Mouse (Mus musculus) midbrain, postnatal 0 days (tissue): Measurements from ENCODE around the gene Mpzl2. TPM values are rescaled to one million over a fixed set of nuclear protein-coding genes. Genes with fewer than 3 reads are reported as not detected.
A peak's percentile ranks its signal among the peaks of the same experiment; 100 is the strongest.

ENCODE experiments used
- ATAC-seq: fragments of 200-750 bp; cut with Nextera tagmentation; 2 replicates; pipeline ENCODE4 v1.8.0; 2017; ENCODE audit warnings: moderate number of reproducible peaks, mild to moderate bottlenecking, moderate TSS enrichment, moderate library complexity; ENCODE audit not compliant: low FRiP score
- DNase-seq: peaks from one replicate; pipeline ENCODE4 v3.0.0-alpha.2; 2015; ENCODE audit warnings: low spot score
- H3K27ac ChIP-seq: fragments of 300-500 bp; sonication (generic); 2 replicates; pipeline ENCODE4 v1.5.1; 2014; ENCODE audit warnings: low read depth, mild to moderate bottlenecking, low read length, mixed read lengths
- H3K27me3 ChIP-seq: fragments of 300-500 bp; sonication (generic); 2 replicates; pipeline ENCODE4 v1.6.1; 2014; ENCODE audit warnings: low read length, control low read depth, mixed read lengths; ENCODE audit not compliant: insufficient read depth
- H3K36me3 ChIP-seq: fragments of 300-500 bp; sonication (generic); 2 replicates; pipeline ENCODE4 v1.6.1; 2014; ENCODE audit warnings: low read length, control low read depth, mixed read lengths; ENCODE audit not compliant: insufficient read depth
- H3K4me1 ChIP-seq: fragments of 300-500 bp; sonication (generic); 2 replicates; pipeline ENCODE4 v1.6.1; 2014; ENCODE audit warnings: mild to moderate bottlenecking, control low read depth, antibody characterized with exemption, low read length, mixed read lengths; ENCODE audit not compliant: insufficient read depth
- H3K4me2 ChIP-seq: fragments of 300-500 bp; sonication (generic); 2 replicates; pipeline ENCODE4 v1.6.1; 2014; ENCODE audit warnings: low read depth, mild to moderate bottlenecking, low read length, mixed read lengths; ENCODE audit not compliant: poor library complexity, severe bottlenecking
- H3K4me3 ChIP-seq: fragments of 300-500 bp; sonication (generic); 2 replicates; pipeline ENCODE4 v1.5.1; 2014; ENCODE audit warnings: low read depth, mild to moderate bottlenecking, low read length, moderate library complexity
- H3K9ac ChIP-seq: fragments of 300-500 bp; sonication (generic); replicated peaks from 2 replicates; pipeline ENCODE4 v1.6.1; 2014; ENCODE audit warnings: mild to moderate bottlenecking, low read length, moderate library complexity, mixed read lengths; ENCODE audit not compliant: poor library complexity, severe bottlenecking
- H3K9me3 ChIP-seq: fragments of 300-500 bp; sonication (generic); 2 replicates; pipeline ENCODE4 v1.6.1; 2016; ENCODE audit warnings: low read length, control low read depth
- CTCF ChIP-seq: IDR thresholded peaks from 2 replicates; pipeline ENCODE4 v1.5.1; 2016; ENCODE audit warnings: antibody characterized with exemption, mild to moderate bottlenecking
- WGBS: fragments of 180-500 bp; shearing (Covaris S2); extraction: QIAGEN DNeasy Blood & Tissue Kit; methylation state at CpG from one replicate; pipeline ENCODE4 v1.1.7; 2014; 5-methylcytosine and 5-hydroxymethylcytosine counted together
- polyA plus RNA-seq: library from polyadenylated mRNA; unstranded; fragments of >200 nt; fragmentation: Nextera tagmentation; extraction: Ambion mirVana; gene quantifications from 2 replicates; pipeline ENCODE4 v1.2.1, GENCODE M21; 2015
- total RNA-seq: library from RNA; depleted of rRNA; stranded (reverse); fragments of >200 nt; gene quantifications from 2 replicates; pipeline ENCODE4 v1.2.3, GENCODE M21; 2014

The Mpzl2 gene
- total and polyA plus RNA-seq, 2 experiments from 2014 or later = 3.1 to 4.0 TPM

DNA sequence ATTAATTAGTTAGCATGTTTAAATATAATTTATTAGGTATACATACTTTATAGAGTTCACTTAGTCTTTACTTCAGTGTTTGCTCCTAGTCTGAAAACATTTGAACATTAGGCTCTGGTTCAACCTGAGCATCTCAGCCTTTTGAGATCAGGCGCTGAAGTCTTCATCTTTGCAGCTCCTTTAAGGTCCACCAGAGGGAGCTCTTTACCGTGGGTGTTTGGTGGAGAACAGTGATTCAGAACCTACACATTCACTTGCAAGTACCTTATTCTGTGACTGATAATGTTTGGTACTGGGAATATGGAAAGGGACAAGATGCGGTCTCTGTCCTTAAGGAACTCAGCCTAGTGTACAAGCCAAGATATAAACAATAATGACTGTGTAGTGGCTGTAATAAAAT, 16.8 kb upstream of the Mpzl2 start:
- 12% methylated on average over 3 of the region's 3 CpGs for WGBS
- Histone ChIP-seq H3K9me3 (no peaks in the 10 kb centered on the region), H3K4me3 (no peak overlapping the region), H3K36me3 (no peaks in the 10 kb centered on the region), H3K4me2 (no peak overlapping the region), H3K27ac (no peak overlapping the region), H3K4me1 (no peaks in the 10 kb centered on the region), H3K27me3 (no peaks in the 10 kb centered on the region), H3K9ac (no peak overlapping the region)
- peak; percentile 88 for TF ChIP-seq CTCF
- DNase-seq = peak; percentile 69
- no peak for ATAC-seq

DNA sequence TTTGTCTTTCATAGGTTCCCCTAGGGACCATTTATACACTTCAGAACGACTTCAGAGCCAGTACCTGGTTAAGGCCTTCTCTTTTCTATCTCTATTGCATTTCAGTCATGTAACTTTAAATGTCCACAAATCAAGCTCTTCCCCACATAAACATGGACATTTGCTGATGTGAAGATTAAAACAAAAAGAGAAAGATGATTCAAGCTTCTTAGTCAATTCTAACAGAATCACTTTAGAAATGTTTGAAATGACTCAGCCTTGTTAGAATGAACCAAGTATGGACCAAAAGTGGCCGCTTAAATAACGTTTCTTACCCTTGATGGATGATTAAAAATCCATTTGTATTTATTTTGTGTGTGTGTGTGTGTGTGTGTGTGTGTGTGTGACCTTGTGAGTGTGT, 16.0 kb upstream of the Mpzl2 start:
- no peak overlapping the region for H3K27ac ChIP-seq
- WGBS = 59% methylated on average over 3 of the region's 3 CpGs
- no peaks in the 10 kb centered on the region for H3K36me3 ChIP-seq
- peaks cover 6% of the 10 kb centered on the region for H3K27me3 ChIP-seq
- no peak for TF ChIP-seq CTCF
- H3K9me3 ChIP-seq = no peaks in the 10 kb centered on the region
- ATAC-seq (no peak), DNase-seq (no peak)
- H3K4me3 ChIP-seq = no peak overlapping the region
- H3K4me2 ChIP-seq = no peak overlapping the region
- no peaks in the 10 kb centered on the region for H3K4me1 ChIP-seq
- H3K9ac ChIP-seq = no peak overlapping the region

DNA sequence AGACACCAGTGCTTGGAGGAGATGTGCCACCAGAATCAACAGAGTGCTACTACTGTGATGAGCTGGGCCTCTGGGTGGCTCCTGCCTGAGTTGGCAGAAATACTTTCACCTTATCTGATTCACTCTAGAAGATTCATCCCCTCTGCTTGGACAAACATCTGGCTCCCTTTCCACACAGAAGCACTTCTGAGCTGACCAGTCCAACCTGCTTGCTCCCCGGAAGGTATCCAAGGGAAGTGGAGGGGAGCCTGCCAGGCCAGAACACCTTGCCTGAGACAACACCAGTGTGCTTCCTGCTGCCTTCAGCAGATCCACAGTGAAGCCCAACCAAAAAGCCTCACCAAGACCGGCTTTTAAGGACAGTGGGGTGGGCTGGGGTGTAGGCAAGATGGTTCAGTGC, 15.4 kb upstream of the Mpzl2 start:
- DNase-seq (no peak), ATAC-seq (no peak)
- Histone ChIP-seq H3K4me2 (no peak overlapping the region), H3K9ac (no peak overlapping the region), H3K9me3 (no peaks in the 10 kb centered on the region), H3K36me3 (no peaks in the 10 kb centered on the region), H3K27me3 (peaks cover 7% of the 10 kb centered on the region), H3K4me3 (no peak overlapping the region), H3K4me1 (no peaks in the 10 kb centered on the region), H3K27ac (no peak overlapping the region)
- 91% methylated on average over 2 of the region's 2 CpGs for WGBS
- no peak for TF ChIP-seq CTCF

DNA sequence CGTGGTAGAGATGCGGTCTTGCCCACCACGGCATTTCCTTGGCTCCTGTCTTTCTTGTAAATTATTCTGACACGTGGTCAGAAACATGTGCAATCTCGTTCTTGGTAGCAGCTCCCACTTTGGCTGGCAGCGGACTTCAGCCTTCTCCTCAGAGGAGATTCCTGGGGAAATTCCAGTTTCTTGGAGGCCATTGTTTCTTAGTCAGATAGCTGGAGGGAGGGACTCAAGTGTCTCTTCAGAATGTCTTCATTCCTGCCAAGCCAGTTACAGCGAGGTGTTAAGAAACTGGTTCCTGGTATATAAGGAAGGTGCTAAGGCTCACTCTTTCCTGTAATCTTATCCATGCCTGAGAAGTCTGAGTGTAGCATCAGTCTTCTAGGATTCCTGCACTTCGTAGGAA, 12.2 kb upstream of the Mpzl2 start:
- Histone ChIP-seq H3K27me3 (peaks cover 7% of the 10 kb centered on the region), H3K9me3 (no peaks in the 10 kb centered on the region), H3K4me2 (no peak overlapping the region), H3K4me1 (no peaks in the 10 kb centered on the region), H3K9ac (no peak overlapping the region), H3K27ac (no peak overlapping the region), H3K36me3 (no peaks in the 10 kb centered on the region), H3K4me3 (no peak overlapping the region)
- 74% methylated on average over 8 of the region's 8 CpGs for WGBS
- DNase-seq (no peak), ATAC-seq (no peak)
- no peak for TF ChIP-seq CTCF

DNA sequence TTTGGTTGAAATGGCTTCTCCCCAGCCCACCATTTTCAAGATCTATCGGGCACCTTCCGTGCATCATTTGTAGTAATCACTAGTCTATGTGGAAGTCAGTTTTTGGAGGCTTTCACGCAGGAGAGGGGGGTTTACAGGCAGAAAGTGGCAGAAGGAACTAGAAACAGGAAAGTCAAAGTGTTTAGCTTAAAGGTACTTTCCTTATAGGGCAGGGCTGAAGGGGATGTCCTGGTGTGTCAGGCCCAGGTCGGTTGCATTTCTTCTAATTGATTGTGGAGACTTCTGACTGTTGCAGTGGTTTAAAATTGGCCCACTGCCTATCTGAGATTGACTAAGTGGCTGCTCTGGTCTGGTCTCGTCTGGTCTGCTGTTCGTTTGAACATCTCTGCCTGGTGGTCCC, 9.3 kb upstream of the Mpzl2 start:
- 67% methylated on average over 6 of the region's 6 CpGs for WGBS
- ATAC-seq (no peak), DNase-seq (no peak)
- Histone ChIP-seq H3K4me1 (no peaks in the 10 kb centered on the region), H3K36me3 (no peaks in the 10 kb centered on the region), H3K9ac (no peak overlapping the region), H3K4me3 (no peak overlapping the region), H3K27me3 (peaks cover 7% of the 10 kb centered on the region), H3K9me3 (no peaks in the 10 kb centered on the region), H3K27ac (no peak overlapping the region), H3K4me2 (no peak overlapping the region)
- no peak for TF ChIP-seq CTCF

DNA sequence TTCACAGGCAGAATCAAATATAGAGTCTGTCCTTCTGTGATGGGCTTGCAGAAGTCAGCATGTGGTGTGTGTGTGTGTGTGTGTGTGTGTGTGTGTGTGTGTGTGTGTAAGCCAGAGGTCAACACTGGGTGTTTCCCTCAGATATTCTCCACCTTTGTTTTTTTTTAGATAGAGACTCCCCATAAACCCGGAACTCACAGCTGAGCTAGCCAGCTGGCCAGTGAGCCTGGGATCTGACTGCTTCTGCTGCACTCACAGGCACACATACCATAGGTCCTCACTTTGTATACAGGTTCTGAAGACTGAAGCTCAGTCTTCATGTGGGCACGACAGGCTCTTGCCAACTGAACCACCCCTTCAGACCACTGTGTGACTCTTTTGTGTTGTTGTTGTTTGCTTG, 7.3 kb upstream of the Mpzl2 start:
- Histone ChIP-seq H3K27ac (no peak overlapping the region), H3K27me3 (peaks cover 7% of the 10 kb centered on the region), H3K9ac (no peak overlapping the region), H3K4me2 (no peak overlapping the region), H3K36me3 (no peaks in the 10 kb centered on the region), H3K4me1 (no peaks in the 10 kb centered on the region), H3K4me3 (no peak overlapping the region), H3K9me3 (no peaks in the 10 kb centered on the region)
- TF ChIP-seq CTCF = no peak
- no peak for DNase-seq
- 78% methylated on average over 2 of the region's 2 CpGs for WGBS
- no peak for ATAC-seq
